Comparison of ENCODE assay signal across 19 mouse cellular contexts in genomic region chr11:97521741-97522474, GRCm38 (mm10). TPM values are rescaled to one million over a fixed set of nuclear protein-coding genes. Genes with fewer than 3 reads are reported as not detected.
DNase-seq lines count a peak whose midpoint lies in the region; ATAC-seq and TF ChIP-seq lines count a peak whose summit lies in the region.
"Had no signal": no experiment of that assay in that cellular context is flagged by ENCODE, and none has a peak within 500 bp of the region (broad histone marks: within the 10 kb centered on the region; RNA-seq: fewer than 3 reads in every experiment).

No protein-coding gene starts in this region.

- no peak for TF ChIP-seq POLR2A in ES-Bruce4 (IDR thresholded peaks at IDR 0.05; ENCODE audit: insufficient read depth, low read length)

- H3K9ac ChIP-seq in ES-Bruce4 (ENCODE audit: low read depth, poor library complexity, severe bottlenecking) = peak overlapping the region; percentile 57
- no peak overlapping the region for H3K9ac ChIP-seq in kidney, postnatal 0 days (ENCODE audit: low read depth, low read length)
- H3K9ac ChIP-seq: hindbrain, embryonic 14.5 days; liver, embryonic 12.5 days; neural tube, embryonic 12.5 days had no signal

- H3K27ac ChIP-seq in ES-Bruce4 (ENCODE audit: insufficient read depth, low read length) = no peak overlapping the region
- H3K27ac ChIP-seq in kidney, postnatal 0 days = no peak overlapping the region
- H3K27ac ChIP-seq: hindbrain, embryonic 14.5 days; liver, embryonic 12.5 days; neural tube, embryonic 12.5 days had no signal

- DNase-seq in cerebellum, postnatal 14 days = peak; percentile 63 to 66
- DNase-seq in cerebellum, postnatal 36 days = no peak
- no peak for DNase-seq in kidney, postnatal 0 days (ENCODE audit: low spot score)
- DNase-seq in adipocyte (ENCODE audit: low spot score) = no peak
- DNase-seq in frontal cortex, postnatal 14 days (ENCODE audit: low spot score in 2 of 2) = no peak
- DNase-seq: gastrocnemius, postnatal 14 days; heart, postnatal 10 days; layer of hippocampus, postnatal 36 days; left cerebral cortex, postnatal 4 days; thymus, adult 2 months had no signal

- H3K4me2 ChIP-seq in kidney, postnatal 0 days (ENCODE audit: low read length) = peak overlapping the region; percentile 33; the same call in 1 of the 2 replicates
- H3K4me2 ChIP-seq: hindbrain, embryonic 14.5 days; liver, embryonic 12.5 days; neural tube, embryonic 12.5 days had no signal

- H3K4me3 ChIP-seq in E14TG2a.4 (replicated peaks; ENCODE audit: low read length) (peak overlapping the region; percentile 72), ES-Bruce4 (ENCODE audit: low read depth, low read length) (peak overlapping the region; percentile 51)
- H3K4me3 ChIP-seq in kidney, postnatal 0 days (replicated peaks; ENCODE audit: low read depth, low read length) = no peak overlapping the region
- H3K4me3 ChIP-seq: liver, embryonic 12.5 days; megakaryocyte, embryonic 14.5 days; neural tube, embryonic 12.5 days had no signal

- no peak for TF ChIP-seq CTCF in E14TG2a.4 (conservative IDR thresholded peaks at IDR 0.05; ENCODE audit: low read length)
- no peak for TF ChIP-seq CTCF in ES-Bruce4 (IDR thresholded peaks at IDR 0.05; ENCODE audit: low read depth, low read length)
- TF ChIP-seq CTCF in kidney, postnatal 0 days (IDR thresholded peaks at IDR 0.05; ENCODE audit: low read depth) = no peak

- H3K36me3 ChIP-seq in E14TG2a.4 (ENCODE audit: insufficient read depth, low read length) (peaks cover 55% of the 10 kb centered on the region), ES-Bruce4 (ENCODE audit: control insufficient read depth, insufficient read depth, low read length, poor library complexity, severe bottlenecking) (no peaks in the 10 kb centered on the region)
- H3K36me3 ChIP-seq in kidney, postnatal 0 days (ENCODE audit: insufficient read depth, low read length) = no peaks in the 10 kb centered on the region
- H3K36me3 ChIP-seq: liver, embryonic 12.5 days had no signal

- WGBS in kidney, postnatal 0 days = 69% methylated on average over 29 of the region's 29 CpGs

- H3K4me1 ChIP-seq in E14TG2a.4 (replicated peaks; ENCODE audit: low read depth, low read length) = peaks cover 50% of the 10 kb centered on the region
- peaks cover 2% of the 10 kb centered on the region for H3K4me1 ChIP-seq in ES-Bruce4 (ENCODE audit: control insufficient read depth, insufficient read depth, low read length)
- H3K4me1 ChIP-seq in kidney, postnatal 0 days (replicated peaks; ENCODE audit: insufficient read depth, low read length) = peaks cover 13% of the 10 kb centered on the region

- peaks cover 23% of the 10 kb centered on the region for H3K27me3 ChIP-seq in E14TG2a.4 (ENCODE audit: insufficient read depth, low read length)
- H3K27me3 ChIP-seq in ES-Bruce4 (ENCODE audit: control insufficient read depth, insufficient read depth, low read length, poor library complexity, severe bottlenecking) = no peaks in the 10 kb centered on the region
- no peaks in the 10 kb centered on the region for H3K27me3 ChIP-seq in kidney, postnatal 0 days (ENCODE audit: insufficient read depth, low read length)
- H3K27me3 ChIP-seq: neural tube, embryonic 12.5 days had no signal

- ATAC-seq in kidney, postnatal 0 days (replicated peaks; ENCODE audit: low FRiP score, low read depth) = no peak
- ATAC-seq: CD4-positive, CD25-positive, alpha-beta regulatory T cell, adult 4 months; intestine, postnatal 0 days; liver, embryonic 12.5 days; lung, postnatal 0 days had no signal

- TF ChIP-seq EP300 in ES-Bruce4 (IDR thresholded peaks at IDR 0.05; ENCODE audit: insufficient read depth, low read depth, low read length) = no peak

- H3K9me3 ChIP-seq in E14TG2a.4 (ENCODE audit: low read length) = no peaks in the 10 kb centered on the region
- no peaks in the 10 kb centered on the region for H3K9me3 ChIP-seq in ES-Bruce4 (replicated peaks; ENCODE audit: control insufficient read depth, insufficient read depth, low read length, poor library complexity, severe bottlenecking)
- H3K9me3 ChIP-seq in kidney, postnatal 0 days (replicated peaks; ENCODE audit: low read length) = no peaks in the 10 kb centered on the region
- H3K9me3 ChIP-seq: liver, embryonic 12.5 days; megakaryocyte, embryonic 14.5 days; neural tube, embryonic 12.5 days had no signal

RNA-seq across cellular contexts. Expression of gene 4933428G20Rik, which starts 21.8 kb away (rescaled TPM):
- not detected in 2 replicates for polyA plus RNA-seq in ES-Bruce4 (2011; ENCODE audit: insufficient read depth, insufficient read length, low read depth, missing spikeins)
- 0.08 and 0.28 TPM in 2 replicates for polyA plus RNA-seq in kidney, postnatal 0 days (2015; fragmentation: Nextera tagmentation; extraction: Ambion mirVana)
- polyA plus RNA-seq: CD4-positive, CD25-positive, alpha-beta regulatory T cell, adult 4 months; thymus, adult 2 months had no signal

RNA-seq across cellular contexts. Expression of gene Srcin1, which starts 54.1 kb away (rescaled TPM):
- polyA plus RNA-seq in ES-Bruce4 (2011; ENCODE audit: insufficient read depth, insufficient read length, low read depth, missing spikeins) = 7.7 and 8.3 TPM in 2 replicates
- polyA plus RNA-seq in kidney, postnatal 0 days (2015; fragmentation: Nextera tagmentation; extraction: Ambion mirVana) = 0.59 and 0.70 TPM in 2 replicates
- polyA plus RNA-seq: CD4-positive, CD25-positive, alpha-beta regulatory T cell, adult 4 months had no signal

Comparison
In these comparisons a context has a peak if more than half of its experiments do, and no peak if none do; other contexts are left out.
1. DNase-seq: peak in cerebellum, postnatal 14 days (2 of 2); none in cerebellum, postnatal 36 days (0 of 2), kidney, postnatal 0 days (single experiment), adipocyte (single experiment) and frontal cortex, postnatal 14 days (0 of 2).